Mouse (Mus musculus): ENCODE results near the gene Adgrl4. TPM values are rescaled to one million over a fixed set of nuclear protein-coding genes. Genes with fewer than 3 reads are reported as not detected.

Adgrl4 gene
- polyA plus RNA-seq, 1 experiment: not detected

- Histone ChIP-seq H3K79me2 (ENCODE audit: control insufficient read depth, insufficient read depth) (no peaks in the 10 kb centered on the region), H3K36me3 (ENCODE audit: control insufficient read depth, insufficient read depth) (no peaks in the 10 kb centered on the region), H3K4me2 (ENCODE audit: low read depth) (no peak overlapping the region), H3K27me3 (ENCODE audit: control insufficient read depth, insufficient read depth, insufficient read length) (no peaks in the 10 kb centered on the region), H3ac (ENCODE audit: control insufficient read depth, insufficient read length) (no peak overlapping the region), H3K4me3 (no peak overlapping the region)
- TF ChIP-seq SRF (IDR thresholded peaks at IDR 0.05; ENCODE audit: control insufficient read depth, insufficient read length, low read depth): no peak
- TF ChIP-seq E2F4 (IDR thresholded peaks at IDR 0.05; ENCODE audit: insufficient read depth): no peak
- no peak for TF ChIP-seq TCF3 (IDR thresholded peaks at IDR 0.05; ENCODE audit: insufficient read length, low read depth)
- TF ChIP-seq CEBPB (IDR thresholded peaks at IDR 0.05; ENCODE audit: insufficient read depth, poor library complexity, severe bottlenecking): no peak
- no peak for TF ChIP-seq REST (IDR thresholded peaks at IDR 0.05; ENCODE audit: insufficient read depth, insufficient read length)
- TF ChIP-seq MYOG (IDR thresholded peaks at IDR 0.05; ENCODE audit: control insufficient read depth in 1 of 3, insufficient read depth in 1 of 3, insufficient read length in 2 of 3, low read depth in 2 of 3): no peak
- no peak for TF ChIP-seq MYOD1 (IDR thresholded peaks at IDR 0.05; ENCODE audit: control insufficient read depth in 1 of 3, insufficient read length in 2 of 3, low read depth in 2 of 3)
- TF ChIP-seq USF1 (IDR thresholded peaks at IDR 0.05; ENCODE audit: low read depth): no peak
- TF ChIP-seq POLR2AphosphoS2 (IDR thresholded peaks at IDR 0.05; ENCODE audit: insufficient read length, low read depth): no peak
- TF ChIP-seq POLR2A (IDR thresholded peaks at IDR 0.05; ENCODE audit: insufficient read length, low read depth): no peak
- no peak for TF ChIP-seq TCF12 (IDR thresholded peaks at IDR 0.05; ENCODE audit: insufficient read depth, poor library complexity, severe bottlenecking)
- TF ChIP-seq MAX (IDR thresholded peaks at IDR 0.05; ENCODE audit: low read depth): no peak
Measured at GRCm38 (mm10) chr3:151424326-151425207, 13.1 kb upstream of the Adgrl4 start.

DNA sequence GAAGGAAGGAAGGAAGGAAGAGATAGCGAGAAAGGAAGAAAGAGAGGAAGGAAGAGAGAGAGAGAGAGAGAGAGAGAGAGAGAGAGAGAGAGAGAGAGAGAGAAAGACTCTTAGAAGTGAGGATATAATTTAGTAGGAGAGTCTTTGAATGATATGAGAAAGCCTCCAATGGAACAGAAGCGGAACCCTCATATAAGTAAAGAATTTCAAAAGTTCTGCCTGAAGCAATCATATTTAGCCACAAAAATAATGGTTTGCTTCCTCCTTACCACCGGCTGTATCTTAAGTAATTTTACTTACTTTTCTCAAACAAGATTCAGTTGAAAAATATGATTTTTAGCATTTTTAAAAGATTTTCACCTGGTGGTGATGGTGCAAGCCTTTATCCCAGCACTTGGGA is 7.6 kb upstream of the Adgrl4 start:
- TF ChIP-seq USF1 (IDR thresholded peaks at IDR 0.05; ENCODE audit: low read depth) (no peak), MAX (IDR thresholded peaks at IDR 0.05; ENCODE audit: low read depth) (no peak), POLR2A (IDR thresholded peaks at IDR 0.05; ENCODE audit: insufficient read length, low read depth) (no peak), MYOG (IDR thresholded peaks at IDR 0.05; ENCODE audit: control insufficient read depth in 1 of 3, insufficient read depth in 1 of 3, insufficient read length in 2 of 3, low read depth in 2 of 3) (no peak), E2F4 (IDR thresholded peaks at IDR 0.05; ENCODE audit: insufficient read depth) (no peak), POLR2AphosphoS2 (IDR thresholded peaks at IDR 0.05; ENCODE audit: insufficient read length, low read depth) (no peak), CEBPB (IDR thresholded peaks at IDR 0.05; ENCODE audit: insufficient read depth, poor library complexity, severe bottlenecking) (no peak), MYOD1 (IDR thresholded peaks at IDR 0.05; ENCODE audit: control insufficient read depth in 1 of 3, insufficient read length in 2 of 3, low read depth in 2 of 3) (no peak), REST (IDR thresholded peaks at IDR 0.05; ENCODE audit: insufficient read depth, insufficient read length) (no peak)
- no peaks in the 10 kb centered on the region for H3K79me2 ChIP-seq (ENCODE audit: control insufficient read depth, insufficient read depth)
- H3ac ChIP-seq (ENCODE audit: control insufficient read depth, insufficient read length): no peak overlapping the region
- H3K4me3 ChIP-seq: no peak overlapping the region
- H3K36me3 ChIP-seq (ENCODE audit: control insufficient read depth, insufficient read depth): no peaks in the 10 kb centered on the region
- H3K27me3 ChIP-seq (ENCODE audit: control insufficient read depth, insufficient read depth, insufficient read length): no peaks in the 10 kb centered on the region
- H3K4me2 ChIP-seq (ENCODE audit: low read depth): no peak overlapping the region

- Histone ChIP-seq H3K4me2 (ENCODE audit: low read depth) (peak overlapping the region; percentile 19), H3K36me3 (ENCODE audit: control insufficient read depth, insufficient read depth) (no peaks in the 10 kb centered on the region), H3K79me2 (ENCODE audit: control insufficient read depth, insufficient read depth) (no peaks in the 10 kb centered on the region), H3ac (ENCODE audit: control insufficient read depth, insufficient read length) (no peak overlapping the region), H3K27me3 (ENCODE audit: control insufficient read depth, insufficient read depth, insufficient read length) (no peaks in the 10 kb centered on the region), H3K4me3 (no peak overlapping the region)
- TF ChIP-seq CEBPB (IDR thresholded peaks at IDR 0.05; ENCODE audit: insufficient read depth, poor library complexity, severe bottlenecking) (no peak), TCF12 (IDR thresholded peaks at IDR 0.05; ENCODE audit: insufficient read depth, poor library complexity, severe bottlenecking) (no peak), MAX (IDR thresholded peaks at IDR 0.05; ENCODE audit: low read depth) (no peak), REST (IDR thresholded peaks at IDR 0.05; ENCODE audit: insufficient read depth, insufficient read length) (no peak), MYOG (IDR thresholded peaks at IDR 0.05; ENCODE audit: control insufficient read depth in 1 of 3, insufficient read depth in 1 of 3, insufficient read length in 2 of 3, low read depth in 2 of 3) (no peak), POLR2AphosphoS2 (IDR thresholded peaks at IDR 0.05; ENCODE audit: insufficient read length, low read depth) (no peak), E2F4 (IDR thresholded peaks at IDR 0.05; ENCODE audit: insufficient read depth) (no peak), USF1 (IDR thresholded peaks at IDR 0.05; ENCODE audit: low read depth) (no peak), TCF3 (IDR thresholded peaks at IDR 0.05; ENCODE audit: insufficient read length, low read depth) (no peak), POLR2A (IDR thresholded peaks at IDR 0.05; ENCODE audit: insufficient read length, low read depth) (no peak)
Measured at GRCm38 (mm10) chr3:151431507-151431906, 6.2 kb upstream of the Adgrl4 start.

DNA sequence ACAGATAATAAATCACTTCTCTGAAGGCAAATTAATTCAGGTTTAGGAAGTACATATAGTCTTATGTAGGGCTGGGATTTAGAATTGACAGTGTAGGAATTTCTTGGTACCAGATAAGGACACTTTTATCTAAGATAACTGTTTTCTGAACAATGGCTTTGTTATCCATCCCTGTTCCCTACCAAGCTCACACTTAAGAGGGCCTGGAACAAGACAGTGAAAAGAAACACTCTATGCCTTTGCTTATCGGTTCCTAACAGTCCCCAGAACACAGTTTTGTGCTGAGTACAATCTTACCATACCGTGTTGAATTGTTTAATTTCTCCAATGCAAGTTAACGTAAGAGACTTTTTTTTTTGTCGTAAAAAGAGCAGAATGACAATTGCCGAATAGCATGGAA is 677 bp downstream of the Adgrl4 start:
- TF ChIP-seq TCF12 (IDR thresholded peaks at IDR 0.05; ENCODE audit: insufficient read depth, poor library complexity, severe bottlenecking): no peak
- no peak for TF ChIP-seq POLR2AphosphoS2 (IDR thresholded peaks at IDR 0.05; ENCODE audit: insufficient read length, low read depth)
- no peak for TF ChIP-seq POLR2A (IDR thresholded peaks at IDR 0.05; ENCODE audit: insufficient read length, low read depth)
- no peak for TF ChIP-seq USF1 (IDR thresholded peaks at IDR 0.05; ENCODE audit: low read depth)
- TF ChIP-seq MYOG (IDR thresholded peaks at IDR 0.05; ENCODE audit: control insufficient read depth in 1 of 3, insufficient read depth in 1 of 3, insufficient read length in 2 of 3, low read depth in 2 of 3): no peak
- TF ChIP-seq TCF3 (IDR thresholded peaks at IDR 0.05; ENCODE audit: insufficient read length, low read depth): no peak
- no peak for TF ChIP-seq REST (IDR thresholded peaks at IDR 0.05; ENCODE audit: insufficient read depth, insufficient read length)
- TF ChIP-seq MYOD1 (IDR thresholded peaks at IDR 0.05; ENCODE audit: control insufficient read depth in 1 of 3, insufficient read length in 2 of 3, low read depth in 2 of 3): no peak
- no peak for TF ChIP-seq SRF (IDR thresholded peaks at IDR 0.05; ENCODE audit: control insufficient read depth, insufficient read length, low read depth)
- TF ChIP-seq E2F4 (IDR thresholded peaks at IDR 0.05; ENCODE audit: insufficient read depth): no peak
- no peak for TF ChIP-seq CEBPB (IDR thresholded peaks at IDR 0.05; ENCODE audit: insufficient read depth, poor library complexity, severe bottlenecking)
- TF ChIP-seq MAX (IDR thresholded peaks at IDR 0.05; ENCODE audit: low read depth): no peak
- Histone ChIP-seq H3ac (ENCODE audit: control insufficient read depth, insufficient read length) (no peak overlapping the region), H3K4me3 (no peak overlapping the region), H3K79me2 (ENCODE audit: control insufficient read depth, insufficient read depth) (no peaks in the 10 kb centered on the region), H3K27me3 (ENCODE audit: control insufficient read depth, insufficient read depth, insufficient read length) (no peaks in the 10 kb centered on the region), H3K36me3 (ENCODE audit: control insufficient read depth, insufficient read depth) (no peaks in the 10 kb centered on the region), H3K4me2 (ENCODE audit: low read depth) (no peak overlapping the region)
